Mouse (Mus musculus): ENCODE data around the gene Tmem44.

Tmem44 gene

GRCm38 (mm10) chr16:30521147-30521546 lies 29.5 kb downstream of the Tmem44 start:
- CTCF ChIA-PET, result interaction anchor here (0.6 to 1.3 kb wide), 3 partner anchors 47 to 167 kb away, joined by 5 to 21 read pairs (median 7); no protein-coding TSS in a partner anchor

DNA sequence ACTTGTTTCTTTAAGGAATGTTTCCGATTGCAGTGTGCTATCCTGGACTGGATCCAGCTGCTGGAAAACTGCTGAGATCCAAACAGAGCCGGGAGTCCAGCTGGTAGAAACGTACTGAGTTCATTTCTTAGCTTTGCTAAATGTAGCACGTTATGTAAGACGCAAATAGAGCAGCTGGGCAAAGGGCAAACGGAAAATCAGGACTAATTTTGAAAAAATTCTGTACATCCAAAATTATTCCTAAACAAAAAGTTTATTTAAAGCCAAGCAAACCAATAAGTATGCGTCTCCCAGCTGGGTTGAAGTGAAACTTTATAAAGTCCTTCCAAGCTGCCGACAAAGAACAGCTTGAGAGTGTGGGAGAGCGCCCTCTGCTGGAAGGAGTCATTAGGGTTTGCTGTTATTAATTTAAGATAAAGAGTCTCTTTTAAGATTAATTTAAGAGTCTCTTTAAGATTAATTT lies 30.2 kb downstream of the Tmem44 start:
- CTCF ChIA-PET, result interaction anchor here (0.7 to 1.3 kb wide), 2 partner anchors 138 to 144 kb away, joined by 3 to 7 read pairs; no protein-coding TSS in a partner anchor

- CTCF ChIA-PET, result interaction anchor here (0.5 kb wide), 1 partner anchor 621 kb away, joined by 3 read pairs; no protein-coding TSS in a partner anchor
These were observed 32.0 kb downstream of the Tmem44 start for GRCm38 (mm10) chr16:30518635-30519034.

GRCm38 (mm10) chr16:30517666-30518283 lies 32.9 kb downstream of the Tmem44 start:
- CTCF ChIA-PET, result no interaction called here

GRCm38 (mm10) chr16:30516993-30517392 lies 33.6 kb downstream of the Tmem44 start:
- CTCF ChIA-PET, result no interaction called here

- CTCF ChIA-PET, result interaction anchor here (0.9 kb wide), 1 partner anchor 11 kb away, joined by 3 read pairs; no protein-coding TSS in a partner anchor
These were observed 35.2 kb downstream of the Tmem44 start for GRCm38 (mm10) chr16:30515418-30515817.

GRCm38 (mm10) chr16:30513050-30514024 lies 37.3 kb downstream of the Tmem44 start:
- CTCF ChIA-PET, result no interaction called here

- CTCF ChIA-PET, result interaction anchor here (1.5 kb wide), 1 partner anchor 137 kb away, joined by 4 read pairs; no protein-coding TSS in a partner anchor
These were observed 38.1 kb downstream of the Tmem44 start for GRCm38 (mm10) chr16:30512375-30513049.

DNA sequence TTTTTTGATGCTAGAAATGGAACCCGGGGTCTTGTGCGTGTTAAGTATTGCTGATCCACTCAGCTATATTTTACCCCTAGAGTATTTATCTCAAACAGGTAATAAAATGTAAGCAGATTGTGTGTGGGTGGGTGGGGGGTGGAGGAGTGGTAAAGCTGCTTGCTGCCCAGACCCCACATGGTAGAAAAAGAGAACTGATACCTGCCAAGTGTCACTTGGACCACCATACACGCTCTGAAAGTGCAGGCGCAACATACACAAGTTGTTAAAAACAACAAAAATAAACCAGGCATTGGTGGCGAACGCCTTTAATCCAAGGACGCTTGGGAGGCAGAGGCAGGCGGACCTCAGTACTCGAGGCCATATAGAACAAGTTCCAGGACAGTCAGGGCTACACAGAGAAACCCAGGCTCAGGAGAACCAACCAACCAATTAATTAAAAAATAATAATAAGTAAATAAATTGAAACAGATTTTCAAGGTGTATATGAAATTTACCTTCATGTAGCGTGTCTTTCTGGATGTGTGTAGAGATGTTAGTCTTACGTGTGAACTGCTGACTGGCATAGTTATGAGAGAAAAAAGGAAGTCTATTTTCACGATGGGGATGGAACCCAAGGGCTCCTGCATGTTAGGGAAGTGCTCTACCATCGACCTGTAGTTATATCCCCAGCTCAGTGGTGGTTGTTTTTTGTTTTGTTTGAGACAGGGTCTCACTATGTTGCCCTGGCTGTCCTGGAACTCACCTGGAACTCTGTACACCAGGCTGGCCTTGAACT lies 38.9 kb downstream of the Tmem44 start:
- CTCF ChIA-PET, result interaction anchor here (1.5 kb wide), 1 partner anchor 136 kb away, joined by 4 read pairs; no protein-coding TSS in a partner anchor

DNA sequence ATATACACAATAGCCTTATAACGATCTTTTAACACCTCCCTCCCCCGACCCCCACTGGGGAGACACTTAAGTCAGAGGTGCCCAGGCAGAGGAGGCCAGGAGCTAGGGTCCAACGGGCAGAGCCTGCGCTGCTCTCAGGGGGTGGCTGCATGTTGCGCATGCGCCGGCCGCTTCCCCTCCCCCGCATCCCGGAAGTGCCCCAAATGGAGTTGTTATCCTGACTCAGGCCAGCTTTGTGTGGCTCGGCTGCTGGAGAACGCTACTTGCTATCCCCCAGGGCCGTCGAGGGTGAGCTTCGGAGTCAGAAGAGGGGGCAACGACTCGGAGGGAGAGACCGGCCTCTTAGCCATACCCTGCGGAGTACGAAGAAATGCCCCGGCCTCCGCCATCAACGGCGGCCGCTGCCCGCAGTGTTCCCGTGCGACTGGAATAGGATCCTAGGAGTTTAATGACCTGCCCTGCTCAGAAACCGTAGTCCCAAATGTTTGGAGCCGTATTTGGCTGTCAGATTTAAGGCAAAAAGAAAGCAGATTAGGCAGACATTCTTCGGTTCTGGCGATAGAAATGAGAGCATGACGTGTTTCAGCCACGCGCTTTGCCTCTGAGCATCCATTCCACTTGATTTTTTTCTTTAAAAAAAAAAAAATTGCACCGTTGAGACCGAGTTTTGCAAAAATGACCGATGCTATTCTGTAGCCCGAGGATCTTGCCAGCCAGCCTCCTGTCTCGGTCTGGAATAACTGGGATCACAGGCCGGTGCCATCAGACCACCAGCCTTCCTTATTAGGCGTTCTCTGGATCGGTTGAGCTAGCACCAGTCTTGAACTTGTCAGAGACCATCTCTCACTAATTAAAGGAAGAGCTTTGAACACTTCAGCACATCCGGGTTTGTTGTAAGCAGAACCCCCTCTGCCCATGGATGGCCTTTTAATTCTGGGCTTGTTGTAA lies 39.9 kb downstream of the Tmem44 start:
- CTCF ChIA-PET, result interaction anchor here (0.9 to 1.5 kb wide), 3 partner anchors 135 to 141 kb away, joined by 3 to 4 read pairs (median 4); no protein-coding TSS in a partner anchor

DNA sequence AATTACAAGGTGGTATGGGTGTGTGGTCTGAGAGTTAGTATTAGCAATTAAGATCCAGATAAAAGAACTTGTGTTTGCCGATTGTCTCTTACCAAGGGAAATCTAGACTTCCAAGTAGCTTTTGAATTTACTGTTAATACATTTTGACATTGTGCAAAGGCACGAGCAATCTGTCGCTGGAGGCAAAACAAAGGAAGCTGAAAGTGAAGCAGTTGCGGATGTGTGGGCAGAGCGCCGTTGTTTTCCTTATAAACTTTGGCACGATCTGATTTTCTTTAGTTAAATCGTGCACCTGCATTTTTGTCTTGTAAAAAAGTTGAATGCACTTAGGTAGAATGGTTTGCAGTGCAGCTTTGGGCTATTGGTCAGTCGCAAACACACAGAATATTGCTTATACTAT lies 40.6 kb downstream of the Tmem44 start:
- CTCF ChIA-PET, result interaction anchor here (0.9 to 1.2 kb wide), 2 partner anchors 135 to 141 kb away, joined by 3 to 4 read pairs; no protein-coding TSS in a partner anchor

GRCm38 (mm10) chr16:30509340-30509739 lies 41.3 kb downstream of the Tmem44 start:
- CTCF ChIA-PET, result interaction anchor here (1.2 kb wide), 1 partner anchor 134 kb away, joined by 4 read pairs; no protein-coding TSS in a partner anchor

DNA sequence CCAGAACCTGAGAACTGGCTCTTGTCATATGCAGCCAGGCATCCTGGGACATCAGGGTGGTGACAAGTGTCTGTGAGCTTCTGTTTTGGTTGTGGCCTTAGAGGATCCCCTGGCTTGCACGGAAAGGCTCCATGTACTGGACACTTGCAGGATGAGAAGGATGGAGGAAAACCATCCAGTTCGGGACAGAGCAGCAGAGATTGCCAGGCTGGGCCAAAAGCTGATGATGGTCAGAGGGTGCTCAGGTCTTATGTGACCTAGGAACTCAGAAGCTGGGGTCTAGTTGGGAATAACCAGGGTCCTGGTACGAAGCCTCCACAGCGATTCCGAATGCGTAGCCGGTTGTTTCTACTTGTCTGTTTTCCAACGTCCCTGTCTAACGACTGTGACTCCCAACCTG lies 41.9 kb downstream of the Tmem44 start:
- CTCF ChIA-PET, result no interaction called here

- CTCF ChIA-PET, result interaction anchor here (0.6 kb wide), 1 partner anchor 115 kb away, joined by 5 read pairs; no protein-coding TSS in a partner anchor
These were observed 43.5 kb downstream of the Tmem44 start for GRCm38 (mm10) chr16:30507120-30507519.

DNA sequence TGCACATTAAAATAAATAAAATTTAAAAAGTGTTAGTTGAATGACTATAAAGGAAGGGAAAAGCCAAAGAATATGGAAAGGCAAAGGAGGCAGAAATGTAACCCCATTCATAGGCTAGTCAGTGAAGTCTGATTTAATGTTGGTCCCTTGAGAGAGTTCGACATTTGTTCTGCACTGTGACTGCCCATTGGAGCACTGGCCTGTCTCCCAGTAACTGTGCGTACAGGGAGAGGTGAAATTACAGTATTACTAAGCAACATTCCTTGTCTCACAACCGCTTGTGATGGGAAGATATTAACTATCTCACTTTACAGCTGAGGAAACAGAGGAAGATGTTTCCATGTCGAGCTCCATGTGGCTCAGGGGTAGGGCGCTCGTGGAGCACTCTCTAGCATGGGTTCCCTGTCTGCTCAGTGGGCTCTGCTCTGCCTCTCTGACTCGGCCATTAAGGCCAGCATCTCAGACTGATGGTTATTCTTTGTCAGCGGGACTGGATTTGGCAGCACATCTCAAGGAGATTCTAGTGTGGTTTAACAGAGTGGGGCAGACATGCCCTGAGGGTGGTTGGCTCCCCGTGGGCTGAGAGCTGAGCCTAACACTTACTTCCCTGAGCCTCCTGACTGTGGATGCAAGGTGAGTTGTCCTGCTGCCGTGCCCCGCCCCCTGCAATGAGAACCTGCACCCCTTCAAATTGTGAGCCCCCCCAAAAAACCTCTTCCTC lies 45.2 kb downstream of the Tmem44 start:
- CTCF ChIA-PET, result no interaction called here

- CTCF ChIA-PET, result interaction anchor here (1.0 kb wide), 1 partner anchor 40 kb away, joined by 10 read pairs; no protein-coding TSS in a partner anchor
These were observed 45.8 kb downstream of the Tmem44 start for GRCm38 (mm10) chr16:30504856-30505255.

DNA sequence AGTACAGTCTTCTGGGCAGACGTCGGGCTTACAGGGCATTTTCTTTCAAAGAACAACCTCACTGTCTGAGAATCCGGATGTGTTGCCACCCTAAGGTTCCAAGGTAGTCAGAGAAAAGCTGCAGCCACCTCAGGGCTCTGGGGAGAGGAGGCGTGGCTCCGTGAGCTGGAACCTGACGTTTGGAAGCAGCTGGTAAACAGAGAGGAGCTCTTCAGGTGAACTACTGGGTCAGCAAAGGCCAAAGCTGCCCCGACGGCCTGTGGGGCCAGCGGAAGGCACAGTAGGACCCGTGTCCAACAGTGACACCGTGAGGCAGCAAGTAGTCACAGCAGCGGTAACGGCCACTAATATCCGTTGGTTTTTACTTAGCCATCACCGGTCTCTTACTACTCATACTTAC lies 46.7 kb downstream of the Tmem44 start:
- CTCF ChIA-PET, result interaction anchor here (0.5 to 1.0 kb wide), 3 partner anchors 41 to 190 kb away, joined by 3 to 10 read pairs (median 6); no protein-coding TSS in a partner anchor

DNA sequence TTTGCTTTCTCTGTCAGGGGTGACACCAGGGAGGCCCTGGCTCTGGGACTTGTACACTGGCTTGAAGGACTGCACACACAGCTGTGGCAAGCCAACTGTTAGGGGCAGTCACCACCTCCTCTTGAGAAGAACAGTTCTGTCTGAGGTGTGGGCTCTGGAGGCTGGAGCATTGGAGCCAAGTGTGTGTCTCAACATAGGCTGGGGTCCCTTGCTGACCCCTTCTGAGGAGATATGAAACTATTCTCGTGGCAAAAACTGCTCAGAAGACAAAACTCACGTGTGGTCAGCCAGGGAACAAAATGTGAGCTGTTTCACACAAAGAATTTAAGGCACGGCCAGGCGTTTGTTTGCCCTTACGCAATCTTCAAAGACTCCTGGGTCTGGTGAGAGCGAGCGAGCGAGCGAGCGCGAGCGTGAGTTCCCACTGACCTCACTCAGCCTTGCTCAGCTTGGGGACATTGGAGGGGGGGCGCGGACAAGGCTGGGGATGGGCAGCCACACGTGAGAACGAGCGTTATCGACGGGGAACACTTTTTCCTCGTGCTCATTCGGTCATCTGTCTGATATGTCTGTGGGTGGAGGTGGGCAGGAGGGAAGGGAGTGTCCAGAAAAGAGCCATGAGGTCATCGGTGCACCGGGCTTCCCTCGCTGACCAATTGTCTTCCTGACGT lies 48.3 kb downstream of the Tmem44 start:
- CTCF ChIA-PET, result no interaction called here

Measured in spleen, embryonic (tissue).